Mouse (Mus musculus): ENCODE measurements at regions not wholly inside any gene's neighbourhood (a gene's known extent, or its start where the extent isn't known, plus 50 kb on each side); places are given as distances from the start of the nearest gene placed in this dataset.

DNA sequence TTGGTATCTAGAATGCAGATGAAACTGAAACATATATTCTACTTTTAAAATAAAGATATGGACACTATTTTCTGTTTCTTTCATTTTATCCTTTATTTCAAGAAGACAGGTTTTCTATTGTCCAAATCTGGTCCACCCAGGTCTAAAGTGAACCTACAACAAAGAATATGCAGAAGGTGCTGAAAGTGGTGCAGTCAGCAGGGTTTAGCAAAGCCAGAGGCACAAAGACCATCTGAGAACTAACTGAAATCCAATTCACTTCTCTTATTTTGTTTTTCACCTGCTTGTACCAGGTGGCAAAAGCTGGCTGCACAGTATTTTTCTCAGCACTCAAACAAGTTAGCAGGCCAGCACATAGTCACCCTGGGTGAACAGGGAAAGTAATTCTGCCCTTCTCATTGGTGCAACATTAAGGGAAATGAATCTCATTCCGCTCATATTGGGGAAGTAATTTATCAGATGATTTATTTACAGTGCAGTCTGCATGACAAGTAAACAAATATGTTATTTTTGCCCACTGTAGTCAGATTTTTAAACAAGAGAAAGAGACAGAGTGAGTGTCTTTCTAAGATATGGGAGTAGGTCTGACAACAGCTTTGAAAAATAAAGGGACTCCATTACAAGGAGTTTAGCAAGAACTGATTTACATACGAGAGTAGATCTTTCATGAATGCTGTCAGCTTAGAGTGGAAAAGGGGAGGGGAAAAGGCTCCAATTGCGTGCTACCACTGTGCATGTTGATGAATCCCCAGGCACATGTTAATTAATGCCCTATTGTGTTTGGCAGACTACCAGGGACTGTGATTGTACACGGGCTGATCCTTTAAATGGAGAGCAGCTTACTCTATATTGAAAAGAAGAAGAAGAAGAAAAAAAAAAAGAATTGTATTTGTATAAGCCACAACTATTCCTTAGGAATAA, 405.9 kb upstream of the Ccnh start:
- no peak for TF ChIP-seq POLR2A (IDR thresholded peaks at IDR 0.05; ENCODE audit: extremely low read depth, insufficient read depth, low read length)
- TF ChIP-seq CTCF (IDR thresholded peaks at IDR 0.05; ENCODE audit: low read depth, low read length): no peak

Data from liver, adult 2 months (tissue).